Mouse (Mus musculus) embryonic facial prominence, embryonic 12.5 days (tissue): Measurements from ENCODE around the gene Wfdc3. TPM values are rescaled to one million over a fixed set of nuclear protein-coding genes. Genes with fewer than 3 reads are reported as not detected.

Experiments used
- ATAC-seq: fragments of 200-750 bp; cut with Nextera tagmentation; 2 replicates; pipeline ENCODE4 v1.8.0; 2017; ENCODE audit not compliant: insufficient number of reproducible peaks, insufficient read depth, low FRiP score, low TSS enrichment
- H3K27ac ChIP-seq: fragments of 300-500 bp; sonication (generic); 2 replicates; pipeline ENCODE4 v1.5.1; 2016; ENCODE audit warnings: mild to moderate bottlenecking
- H3K27me3 ChIP-seq: fragments of 300-500 bp; sonication (generic); 2 replicates; pipeline ENCODE4 v1.6.1; 2016; ENCODE audit warnings: mild to moderate bottlenecking, moderate library complexity
- H3K36me3 ChIP-seq: fragments of 300-500 bp; sonication (generic); 2 replicates; pipeline ENCODE4 v1.6.1; 2016; ENCODE audit warnings: mild to moderate bottlenecking
- H3K4me1 ChIP-seq: fragments of 300-500 bp; sonication (generic); 2 replicates; pipeline ENCODE4 v1.6.1; 2016
- H3K4me2 ChIP-seq: fragments of 300-500 bp; sonication (generic); replicated peaks from 2 replicates; pipeline ENCODE4 v1.6.1; 2016; ENCODE audit warnings: mild to moderate bottlenecking, moderate library complexity
- H3K4me3 ChIP-seq: fragments of 300-500 bp; sonication (generic); 2 replicates; pipeline ENCODE4 v1.5.1; 2016; ENCODE audit warnings: mild to moderate bottlenecking
- H3K9ac ChIP-seq: fragments of 300-500 bp; sonication (generic); 2 replicates; pipeline ENCODE4 v1.6.1; 2016; ENCODE audit warnings: mild to moderate bottlenecking, moderate library complexity
- H3K9me3 ChIP-seq: fragments of 300-500 bp; sonication (generic); 2 replicates; pipeline ENCODE4 v1.6.1; 2016; ENCODE audit warnings: mild to moderate bottlenecking, moderate library complexity
- WGBS: fragments of 180-500 bp; shearing (Covaris S2); methylation state at CpG from one replicate; pipeline ENCODE4 v1.1.7; 2016; 5-methylcytosine and 5-hydroxymethylcytosine counted together
- polyA plus RNA-seq: library from polyadenylated mRNA; unstranded; fragments of >200 nt; fragmentation: Nextera tagmentation; extraction: Ambion mirVana; gene quantifications from 2 replicates; pipeline ENCODE4 v1.2.1, GENCODE M21; 2016

The Wfdc3 gene
- polyA plus RNA-seq, 1 experiment from 2014 or later = 0.72 TPM

GRCm38 (mm10) chr2:164698201-164698600 is 47.5 kb downstream of the Wfdc3 start, which contains the start of gene Spint4:
Gene Spint4, plus strand, starts transcription at chr2:164698501.
- Histone ChIP-seq H3K27me3 (no peaks in the 10 kb centered on the region), H3K27ac (no peak within 1 kb of the TSS), H3K9me3 (no peaks in the 10 kb centered on the region), H3K9ac (no peak within 1 kb of the TSS), H3K4me2 (no peak within 1 kb of the TSS), H3K4me3 (no peak within 1 kb of the TSS), H3K36me3 (no peaks in the 10 kb centered on the region), H3K4me1 (no peaks in the 10 kb centered on the region)
- ATAC-seq = no peak
- 74% methylated on average over 4 of the region's 4 CpGs for WGBS

- H3K27me3 ChIP-seq = no peaks in the 10 kb centered on the region
- no peak within 1 kb of the TSS for H3K9ac ChIP-seq
- no peak within 1 kb of the TSS for H3K4me2 ChIP-seq
- no peaks in the 10 kb centered on the region for H3K36me3 ChIP-seq
- no peak within 1 kb of the TSS for H3K4me3 ChIP-seq
- no peak for ATAC-seq
- H3K4me1 ChIP-seq = 0 out of 2 replicates have a peak, but pooled peaks cover 3% of the 10 kb centered on the region
- no peak within 1 kb of the TSS for H3K27ac ChIP-seq
- H3K9me3 ChIP-seq = no peaks in the 10 kb centered on the region
- WGBS = 75% methylated on average over 3 of the region's 3 CpGs
Observed at GRCm38 (mm10) chr2:164684807-164685206, 60.9 kb downstream of the Wfdc3 start, which contains the start of gene Wfdc13. Gene Wfdc13, plus strand, starts transcription at chr2:164685107.

Other genes with a start within 250 kb of the Wfdc3 start
- 36.7 and 37.7 TPM in 2 replicates for gene Pigt, start 248.4 kb downstream of the Wfdc3 start, polyA plus RNA-seq
- gene Wfdc2, start 183.5 kb downstream of the Wfdc3 start, polyA plus RNA-seq = 49.9 and 59.6 TPM in 2 replicates
- not detected in 2 replicates for gene Spint3, start 172.5 kb downstream of the Wfdc3 start, polyA plus RNA-seq
- gene Wfdc6a, start 160.5 kb downstream of the Wfdc3 start, polyA plus RNA-seq = not detected in 2 replicates
- gene Eppin, start 152.3 kb downstream of the Wfdc3 start, polyA plus RNA-seq = not detected in 2 replicates
- not detected in 2 replicates for gene Wfdc6b, start 132.4 kb downstream of the Wfdc3 start, polyA plus RNA-seq
- not detected in 2 replicates for gene Wfdc8, start 132.3 kb downstream of the Wfdc3 start, polyA plus RNA-seq
- gene Wfdc16, start 107.1 kb downstream of the Wfdc3 start, polyA plus RNA-seq = not detected in 2 replicates
- gene Wfdc10, start 89.9 kb downstream of the Wfdc3 start, polyA plus RNA-seq = not detected in 2 replicates
- not detected in 2 replicates for gene Wfdc9, start 89.3 kb downstream of the Wfdc3 start, polyA plus RNA-seq
- not detected in 2 replicates for gene Wfdc11, start 71.8 kb downstream of the Wfdc3 start, polyA plus RNA-seq
- gene Wfdc13, start 60.8 kb downstream of the Wfdc3 start, polyA plus RNA-seq = 0.45 TPM in 1 of 2 replicates, not detected in the other
- gene Spint4, start 47.4 kb downstream of the Wfdc3 start, polyA plus RNA-seq = not detected in 2 replicates
- not detected in 2 replicates for gene Spint5, start 30.6 kb downstream of the Wfdc3 start, polyA plus RNA-seq
- gene Dnttip1, start 52 bp upstream of the Wfdc3 start, polyA plus RNA-seq = 92.5 and 97.1 TPM in 2 replicates
- gene Ube2c, start 24.0 kb upstream of the Wfdc3 start, polyA plus RNA-seq = 472 and 488 TPM in 2 replicates
- gene Tnnc2, start 34.0 kb upstream of the Wfdc3 start, polyA plus RNA-seq = 31.7 and 40.6 TPM in 2 replicates
- gene Snx21, start 39.9 kb upstream of the Wfdc3 start, polyA plus RNA-seq = 18.3 and 19.6 TPM in 2 replicates
- gene Acot8, start 59.0 kb upstream of the Wfdc3 start, polyA plus RNA-seq = 16.8 and 16.9 TPM in 2 replicates
- 9.0 and 9.5 TPM in 2 replicates for gene Zswim3, start 59.2 kb upstream of the Wfdc3 start, polyA plus RNA-seq
- gene Zswim1, start 76.8 kb upstream of the Wfdc3 start, polyA plus RNA-seq = 17.9 and 20.8 TPM in 2 replicates
- gene Spata25, start 82.6 kb upstream of the Wfdc3 start, polyA plus RNA-seq = 0.22 TPM in 1 of 2 replicates, not detected in the other
- 120 and 124 TPM in 2 replicates for gene Ctsa, start 86.9 kb upstream of the Wfdc3 start, polyA plus RNA-seq
- gene Neurl2, start 87.5 kb upstream of the Wfdc3 start, polyA plus RNA-seq = 6.7 and 7.4 TPM in 2 replicates
- gene Pltp, start 111.8 kb upstream of the Wfdc3 start, polyA plus RNA-seq = 57.8 and 59.4 TPM in 2 replicates
- 83.0 and 89.9 TPM in 2 replicates for gene Pcif1, start 133.4 kb upstream of the Wfdc3 start, polyA plus RNA-seq
- 16.9 and 17.4 TPM in 2 replicates for gene Zfp335, start 165.8 kb upstream of the Wfdc3 start, polyA plus RNA-seq
- gene Mmp9, start 194.8 kb upstream of the Wfdc3 start, polyA plus RNA-seq = 4.5 and 4.6 TPM in 2 replicates
- 1.9 and 2.0 TPM in 2 replicates for gene Slc12a5, start 214.9 kb upstream of the Wfdc3 start, polyA plus RNA-seq